In genomic region chr10:86441765-86442164, GRCm38 (mm10) we compare ENCODE assay signal across 29 mouse cellular contexts. TPM values are rescaled to one million over a fixed set of nuclear protein-coding genes. Genes with fewer than 3 reads are reported as not detected.
A peak's percentile ranks its signal among the peaks of the same experiment; 100 is the strongest.
DNase-seq lines count a peak whose midpoint lies in the region; ATAC-seq and TF ChIP-seq lines count a peak whose summit lies in the region.
"Had no signal": no experiment of that assay in that cellular context is flagged by ENCODE, and none has a peak within 500 bp of the region (broad histone marks: within the 10 kb centered on the region; RNA-seq: fewer than 3 reads in every experiment).

No protein-coding gene starts in this region.

- in situ Hi-C loops in Patski (cut with MboI; ENCODE audit: low pct_unique_long_range_greater_than_20kb): no loop called here

- no peaks in the 10 kb centered on the region for H3K27me3 ChIP-seq in kidney, embryonic 14.5 days (ENCODE audit: control insufficient read depth, insufficient read depth, low read length)
- no peaks in the 10 kb centered on the region for H3K27me3 ChIP-seq in kidney, postnatal 0 days (ENCODE audit: insufficient read depth, low read length)
- H3K27me3 ChIP-seq in Patski: no peaks in the 10 kb centered on the region
- H3K27me3 ChIP-seq in forebrain, embryonic 10.5 days (ENCODE audit: poor library complexity, severe bottlenecking): no peaks in the 10 kb centered on the region
- H3K27me3 ChIP-seq in midbrain, embryonic 14.5 days (ENCODE audit: control insufficient read depth, insufficient read depth, low read length): no peaks in the 10 kb centered on the region
- H3K27me3 ChIP-seq: CH12.LX; embryonic facial prominence, embryonic 12.5 days; embryonic facial prominence, embryonic 15.5 days; forebrain, embryonic 12.5 days; forebrain, embryonic 15.5 days; heart, embryonic 13.5 days had no signal

- H3K9me3 ChIP-seq in kidney, embryonic 14.5 days (ENCODE audit: control insufficient read depth, low read length): no peaks in the 10 kb centered on the region
- no peaks in the 10 kb centered on the region for H3K9me3 ChIP-seq in kidney, postnatal 0 days (replicated peaks; ENCODE audit: low read length)
- no peaks in the 10 kb centered on the region for H3K9me3 ChIP-seq in forebrain, embryonic 10.5 days
- no peaks in the 10 kb centered on the region for H3K9me3 ChIP-seq in midbrain, embryonic 14.5 days (ENCODE audit: control insufficient read depth, low read length)
- H3K9me3 ChIP-seq: embryonic facial prominence, embryonic 12.5 days; embryonic facial prominence, embryonic 15.5 days; forebrain, embryonic 12.5 days; forebrain, embryonic 15.5 days; G1E; heart, embryonic 10.5 days; heart, embryonic 13.5 days had no signal

- H3K27ac ChIP-seq in kidney, embryonic 14.5 days (ENCODE audit: low read depth, low read length): no peak overlapping the region
- no peak overlapping the region for H3K27ac ChIP-seq in kidney, postnatal 0 days
- H3K27ac ChIP-seq in forebrain, embryonic 10.5 days: no peak overlapping the region
- no peak overlapping the region for H3K27ac ChIP-seq in midbrain, embryonic 14.5 days (replicated peaks; ENCODE audit: low read depth, low read length)
- H3K27ac ChIP-seq: embryonic facial prominence, embryonic 12.5 days; embryonic facial prominence, embryonic 15.5 days; forebrain, embryonic 12.5 days; forebrain, embryonic 15.5 days; heart, adult 2 months; heart, embryonic 10.5 days; heart, embryonic 13.5 days; hindbrain, embryonic 14.5 days; hindbrain, postnatal 0 days had no signal

- peak; percentile 81 for ATAC-seq in kidney, embryonic 14.5 days (ENCODE audit: low FRiP score, low TSS enrichment)
- 0 out of 2 replicates have a peak, but pooled peaks have one; percentile 68 for ATAC-seq in kidney, postnatal 0 days (replicated peaks; ENCODE audit: low FRiP score, low read depth)
- peak; percentile 61 for ATAC-seq in Patski
- no peak for ATAC-seq in midbrain, embryonic 14.5 days (ENCODE audit: low FRiP score, low TSS enrichment)
- ATAC-seq: forebrain, embryonic 15.5 days; hindbrain, postnatal 0 days had no signal

- H3K4me1 ChIP-seq in kidney, embryonic 14.5 days (ENCODE audit: control insufficient read depth, insufficient read depth, low read length): no peaks in the 10 kb centered on the region
- no peaks in the 10 kb centered on the region; the same call in 1 of the 2 replicates for H3K4me1 ChIP-seq in kidney, postnatal 0 days (replicated peaks; ENCODE audit: insufficient read depth, low read length)
- H3K4me1 ChIP-seq in forebrain, embryonic 10.5 days: no peaks in the 10 kb centered on the region
- no peaks in the 10 kb centered on the region for H3K4me1 ChIP-seq in midbrain, embryonic 14.5 days (ENCODE audit: control insufficient read depth, insufficient read depth, low read length)
- H3K4me1 ChIP-seq: embryonic facial prominence, embryonic 12.5 days; embryonic facial prominence, embryonic 15.5 days; forebrain, embryonic 12.5 days; forebrain, embryonic 15.5 days; heart, embryonic 10.5 days; heart, embryonic 13.5 days had no signal

- no peak overlapping the region for H3K4me2 ChIP-seq in kidney, embryonic 14.5 days (replicated peaks; ENCODE audit: low read depth, low read length)
- H3K4me2 ChIP-seq in kidney, postnatal 0 days (ENCODE audit: low read length): no peak overlapping the region
- no peak overlapping the region for H3K4me2 ChIP-seq in midbrain, embryonic 14.5 days (ENCODE audit: low read length)
- H3K4me2 ChIP-seq: embryonic facial prominence, embryonic 12.5 days; embryonic facial prominence, embryonic 15.5 days; forebrain, embryonic 12.5 days; forebrain, embryonic 15.5 days; heart, embryonic 13.5 days; hindbrain, embryonic 14.5 days had no signal

- POLR2A ChIA-PET in Patski (lab: Charles Lee): no interaction called here

- no peak overlapping the region for H3K4me3 ChIP-seq in kidney, embryonic 14.5 days (ENCODE audit: low read length)
- no peak overlapping the region for H3K4me3 ChIP-seq in kidney, postnatal 0 days (replicated peaks; ENCODE audit: low read depth, low read length)
- no peak overlapping the region for H3K4me3 ChIP-seq in forebrain, embryonic 10.5 days
- no peak overlapping the region for H3K4me3 ChIP-seq in midbrain, embryonic 14.5 days (replicated peaks; ENCODE audit: low read depth, low read length)
- H3K4me3 ChIP-seq: embryonic facial prominence, embryonic 12.5 days; embryonic facial prominence, embryonic 15.5 days; forebrain, embryonic 12.5 days; forebrain, embryonic 15.5 days; heart, adult 2 months; heart, embryonic 10.5 days; heart, embryonic 13.5 days had no signal

- WGBS in kidney, embryonic 14.5 days: 30% methylated on average over 3 of the region's 3 CpGs
- WGBS in kidney, postnatal 0 days: 39% methylated on average over 3 of the region's 3 CpGs
- WGBS in forebrain, embryonic 10.5 days: 77% methylated on average over 3 of the region's 3 CpGs
- WGBS in midbrain, embryonic 14.5 days: 92% methylated on average over 3 of the region's 3 CpGs

- H3K36me3 ChIP-seq in kidney, embryonic 14.5 days (ENCODE audit: control insufficient read depth, insufficient read depth, low read length): no peaks in the 10 kb centered on the region
- H3K36me3 ChIP-seq in kidney, postnatal 0 days (ENCODE audit: insufficient read depth, low read length): no peaks in the 10 kb centered on the region
- no peaks in the 10 kb centered on the region for H3K36me3 ChIP-seq in forebrain, embryonic 10.5 days (replicated peaks)
- no peaks in the 10 kb centered on the region for H3K36me3 ChIP-seq in midbrain, embryonic 14.5 days (ENCODE audit: control insufficient read depth, insufficient read depth, low read length)
- H3K36me3 ChIP-seq: embryonic facial prominence, embryonic 12.5 days; embryonic facial prominence, embryonic 15.5 days; forebrain, embryonic 12.5 days; forebrain, embryonic 15.5 days; G1E; heart, embryonic 10.5 days; heart, embryonic 13.5 days had no signal

- CTCF ChIA-PET in Patski (lab: Charles Lee): interaction anchor here (1.7 kb wide), 1 partner anchor 22 kb away, joined by 5 read pairs; no protein-coding TSS in a partner anchor

- TF ChIP-seq CTCF in kidney, postnatal 0 days (IDR thresholded peaks at IDR 0.05; ENCODE audit: low read depth): no peak
- no peak for TF ChIP-seq CTCF in Patski (IDR thresholded peaks at IDR 0.05)

- no peak for DNase-seq in kidney, postnatal 4 days
- DNase-seq in kidney, postnatal 0 days (ENCODE audit: low spot score): peak; percentile 64
- DNase-seq in kidney, postnatal 14 days: no peak
- DNase-seq in Patski (ENCODE audit: low read depth, low spot score): no peak
- DNase-seq in yolk sac, embryonic 10.5 days (ENCODE audit: low spot score): peak; percentile 65
- DNase-seq in forebrain, embryonic 10.5 days (ENCODE audit: extremely low spot score, low spot score): no peak
- DNase-seq in midbrain, embryonic 14.5 days: no peak
- DNase-seq: adrenal gland, adult 2 months; adrenal gland, postnatal 14 days; B cell, adult 2 months; cerebellum, adult 11 months; cerebellum, adult 2 months; cerebellum, adult 9-11 months; cerebellum, postnatal 25 days; gastrocnemius, postnatal 25 days; heart, adult 2 months; heart, postnatal 14 days; heart, postnatal 4 days had no signal

- no peak overlapping the region for H3K9ac ChIP-seq in kidney, embryonic 14.5 days (ENCODE audit: low read depth, low read length)
- no peak overlapping the region for H3K9ac ChIP-seq in kidney, postnatal 0 days (ENCODE audit: low read depth, low read length)
- H3K9ac ChIP-seq in midbrain, embryonic 14.5 days (replicated peaks; ENCODE audit: low read length): no peak overlapping the region
- H3K9ac ChIP-seq: embryonic facial prominence, embryonic 12.5 days; embryonic facial prominence, embryonic 15.5 days; forebrain, embryonic 12.5 days; forebrain, embryonic 15.5 days; heart, embryonic 13.5 days; hindbrain, embryonic 14.5 days had no signal

RNA-seq across cellular contexts. Expression of gene Syn3, which starts 56.9 kb away (rescaled TPM):
- polyA plus RNA-seq in kidney, embryonic 14.5 days (2014; fragmentation: Nextera tagmentation; extraction: Ambion mirVana): 6.3 and 8.4 TPM in 2 replicates
- polyA plus RNA-seq in kidney, postnatal 0 days (2015; fragmentation: Nextera tagmentation; extraction: Ambion mirVana): 5.4 and 5.9 TPM in 2 replicates
- polyA plus RNA-seq in Patski (2021): 2.1 TPM
- 3.9 and 4.5 TPM in 2 replicates for polyA plus RNA-seq in forebrain, embryonic 10.5 days (2016; fragmentation: Nextera tagmentation; extraction: Ambion mirVana)
- polyA plus RNA-seq in midbrain, embryonic 14.5 days (2014; fragmentation: Nextera tagmentation; extraction: Ambion mirVana): 24.3 and 25.6 TPM in 2 replicates
- polyA plus RNA-seq: G1E had no signal

Comparison
In these comparisons a context has a peak if more than half of its experiments do, and no peak if none do; other contexts are left out.
1. DNase-seq: peak in kidney, postnatal 0 days (single experiment) and yolk sac, embryonic 10.5 days (single experiment); none in kidney, postnatal 4 days (0 of 2), kidney, postnatal 14 days (single experiment), Patski (single experiment), forebrain, embryonic 10.5 days (single experiment) and midbrain, embryonic 14.5 days (single experiment).